Comparison of ENCODE assay signal across 10 mouse cellular contexts in the genomic region with DNA sequence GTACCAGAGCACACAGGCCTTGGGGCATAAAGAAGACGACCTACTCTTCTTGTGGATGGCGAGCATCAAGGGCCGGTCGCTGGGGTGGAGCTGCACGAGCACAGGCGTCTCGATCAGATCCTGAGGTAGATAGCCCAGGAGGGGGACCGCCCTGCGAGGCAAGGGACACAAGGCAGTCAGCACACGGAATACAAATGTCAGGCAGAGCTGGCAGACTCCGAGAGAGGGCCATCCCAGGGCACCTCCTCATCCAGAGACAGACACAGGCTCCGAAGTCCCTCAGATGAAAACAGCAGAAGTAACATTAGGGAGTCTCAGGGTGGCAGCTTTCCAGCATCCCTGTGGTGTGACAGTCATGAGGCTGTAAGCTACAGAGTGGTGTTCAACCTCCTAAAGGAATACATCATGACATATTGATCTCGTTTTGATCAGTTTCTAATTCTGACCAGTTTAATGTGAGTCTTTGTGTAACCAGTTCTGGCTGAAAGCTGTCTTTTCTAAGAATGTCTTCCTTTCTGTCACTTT. TPM values are rescaled to one million over a fixed set of nuclear protein-coding genes. Genes with fewer than 3 reads are reported as not detected.
DNase-seq lines count a peak whose midpoint lies in the region; ATAC-seq and TF ChIP-seq lines count a peak whose summit lies in the region.
"Had no signal": no experiment of that assay in that cellular context is flagged by ENCODE, and none has a peak within 500 bp of the region (broad histone marks: within the 10 kb centered on the region; RNA-seq: fewer than 3 reads in every experiment).

No protein-coding gene starts in this region.

- no peak for TF ChIP-seq CTCF in layer of hippocampus, adult 2 months (conservative IDR thresholded peaks at IDR 0.05)
- TF ChIP-seq CTCF in intestine, postnatal 0 days (IDR thresholded peaks at IDR 0.05; ENCODE audit: low read depth): no peak

- no peak overlapping the region for H3K9ac ChIP-seq in forebrain, embryonic 15.5 days (replicated peaks)
- 0 out of 2 replicates have a peak overlapping the region, but pooled peaks have one; percentile 17 for H3K9ac ChIP-seq in intestine, postnatal 0 days (ENCODE audit: low read depth, low read length)
- H3K9ac ChIP-seq: hindbrain, embryonic 13.5 days had no signal

- H3K9me3 ChIP-seq in forebrain, embryonic 10.5 days: no peaks in the 10 kb centered on the region
- H3K9me3 ChIP-seq in forebrain, embryonic 15.5 days: no peaks in the 10 kb centered on the region
- H3K9me3 ChIP-seq in intestine, postnatal 0 days (ENCODE audit: control insufficient read depth): no peaks in the 10 kb centered on the region
- H3K9me3 ChIP-seq: hindbrain, embryonic 13.5 days had no signal

- H3K27ac ChIP-seq in forebrain, embryonic 10.5 days: peak overlapping the region; percentile 11; the same call in 1 of the 2 replicates
- H3K27ac ChIP-seq in forebrain, embryonic 15.5 days (replicated peaks): no peak overlapping the region
- H3K27ac ChIP-seq in layer of hippocampus, adult 2 months: peak overlapping the region; percentile 80
- peak overlapping the region; percentile 67 for H3K27ac ChIP-seq in intestine, postnatal 0 days (ENCODE audit: low read depth, low read length)

- H3K4me1 ChIP-seq in forebrain, embryonic 10.5 days: no peaks in the 10 kb centered on the region
- H3K4me1 ChIP-seq in forebrain, embryonic 15.5 days: peaks cover 12% of the 10 kb centered on the region
- H3K4me1 ChIP-seq in intestine, postnatal 0 days (replicated peaks; ENCODE audit: control insufficient read depth, insufficient read depth, low read length): no peaks in the 10 kb centered on the region

- H3K4me2 ChIP-seq in forebrain, embryonic 15.5 days (replicated peaks): no peak overlapping the region
- H3K4me2 ChIP-seq in intestine, postnatal 0 days (replicated peaks; ENCODE audit: low read depth): no peak overlapping the region
- H3K4me2 ChIP-seq: hindbrain, embryonic 13.5 days had no signal

- no peaks in the 10 kb centered on the region for H3K36me3 ChIP-seq in forebrain, embryonic 10.5 days (replicated peaks)
- H3K36me3 ChIP-seq in forebrain, embryonic 15.5 days: peaks cover 23% of the 10 kb centered on the region; the same call in 1 of the 2 replicates
- H3K36me3 ChIP-seq in intestine, postnatal 0 days (ENCODE audit: control insufficient read depth, insufficient read depth): peaks cover 88% of the 10 kb centered on the region

- H3K4me3 ChIP-seq in forebrain, embryonic 10.5 days: no peak overlapping the region
- H3K4me3 ChIP-seq in forebrain, embryonic 15.5 days: no peak overlapping the region
- no peak overlapping the region for H3K4me3 ChIP-seq in layer of hippocampus, adult 2 months
- no peak overlapping the region for H3K4me3 ChIP-seq in intestine, postnatal 0 days (ENCODE audit: low read depth, low read length)
- H3K4me3 ChIP-seq: hindbrain, embryonic 13.5 days had no signal

- DNase-seq in forebrain, embryonic 10.5 days (ENCODE audit: extremely low spot score, low spot score): no peak
- DNase-seq in layer of hippocampus, adult 2 months (ENCODE audit: low spot score in 2 of 2): no peak
- no peak for DNase-seq in layer of hippocampus, adult 18-20 months (ENCODE audit: low spot score in 2 of 2)
- DNase-seq in cerebellum, postnatal 10 days: peak; percentile 50 to 55
- no peak for DNase-seq in thymus, postnatal 14 days
- no peak for DNase-seq in MN1 (ENCODE audit: low spot score)

- no peak for ATAC-seq in forebrain, embryonic 15.5 days (replicated peaks)
- no peak for ATAC-seq in intestine, postnatal 0 days
- ATAC-seq: forebrain, embryonic 16.5 days had no signal

- 87% methylated on average over 13 of the region's 13 CpGs for WGBS in forebrain, embryonic 10.5 days
- WGBS in forebrain, embryonic 15.5 days: 79% methylated on average over 13 of the region's 13 CpGs
- WGBS in intestine, postnatal 0 days: 85% methylated on average over 13 of the region's 13 CpGs

- H3K27me3 ChIP-seq in forebrain, embryonic 10.5 days (ENCODE audit: poor library complexity, severe bottlenecking): no peaks in the 10 kb centered on the region
- no peaks in the 10 kb centered on the region for H3K27me3 ChIP-seq in forebrain, embryonic 15.5 days
- H3K27me3 ChIP-seq in intestine, postnatal 0 days (replicated peaks; ENCODE audit: control insufficient read depth, insufficient read depth, low read length): no peaks in the 10 kb centered on the region
- H3K27me3 ChIP-seq: hindbrain, embryonic 13.5 days had no signal

RNA-seq across cellular contexts. Expression of a gene that starts 21.8 kb away (rescaled TPM):
- polyA plus RNA-seq in forebrain, embryonic 10.5 days (2016; fragmentation: Nextera tagmentation; extraction: Ambion mirVana): 156 and 177 TPM in 2 replicates
- 260 and 267 TPM in 2 replicates for polyA plus RNA-seq in forebrain, embryonic 15.5 days (2015; fragmentation: Nextera tagmentation; extraction: Ambion mirVana)
- 10 to 100 TPM; 15.4 to 15.7 TPM for total RNA-seq in layer of hippocampus, adult 2 months (2021)
- 10 to 100 TPM; 13.1 to 16.4 TPM for total RNA-seq in layer of hippocampus, adult 18-20 months (2021)
- polyA plus RNA-seq in intestine, postnatal 0 days (2015; fragmentation: Nextera tagmentation; extraction: Ambion mirVana): 84.1 and 84.8 TPM in 2 replicates

RNA-seq across cellular contexts. Expression of a gene that starts 23.5 kb away (rescaled TPM):
- polyA plus RNA-seq in forebrain, embryonic 10.5 days (2016; fragmentation: Nextera tagmentation; extraction: Ambion mirVana): 1.3 and 1.6 TPM in 2 replicates
- polyA plus RNA-seq in forebrain, embryonic 15.5 days (2015; fragmentation: Nextera tagmentation; extraction: Ambion mirVana): 4.5 and 5.4 TPM in 2 replicates
- 10 to 100 TPM; 21.2 to 27.5 TPM for total RNA-seq in layer of hippocampus, adult 2 months (2021)
- 10 to 100 TPM; 32.2 to 35.2 TPM for total RNA-seq in layer of hippocampus, adult 18-20 months (2021)
- 7.2 and 7.9 TPM in 2 replicates for polyA plus RNA-seq in intestine, postnatal 0 days (2015; fragmentation: Nextera tagmentation; extraction: Ambion mirVana)

RNA-seq across cellular contexts. Expression of a gene that starts 37.1 kb away (rescaled TPM):
- polyA plus RNA-seq in forebrain, embryonic 10.5 days (2016; fragmentation: Nextera tagmentation; extraction: Ambion mirVana): 168 and 176 TPM in 2 replicates
- 167 and 177 TPM in 2 replicates for polyA plus RNA-seq in forebrain, embryonic 15.5 days (2015; fragmentation: Nextera tagmentation; extraction: Ambion mirVana)
- 10 to 100 TPM; 66.6 to 67.9 TPM for total RNA-seq in layer of hippocampus, adult 2 months (2021)
- total RNA-seq in layer of hippocampus, adult 18-20 months (2021): 10 to 100 TPM; 62.3 to 63.0 TPM
- polyA plus RNA-seq in intestine, postnatal 0 days (2015; fragmentation: Nextera tagmentation; extraction: Ambion mirVana): 51.2 TPM in 2 replicates

RNA-seq across cellular contexts. Expression of a gene that starts 58.8 kb away (rescaled TPM):
- 13.1 and 13.9 TPM in 2 replicates for polyA plus RNA-seq in forebrain, embryonic 10.5 days (2016; fragmentation: Nextera tagmentation; extraction: Ambion mirVana)
- 9.5 and 10.6 TPM in 2 replicates for polyA plus RNA-seq in forebrain, embryonic 15.5 days (2015; fragmentation: Nextera tagmentation; extraction: Ambion mirVana)
- 10 to 100 TPM; 11.0 to 13.6 TPM for total RNA-seq in layer of hippocampus, adult 2 months (2021)
- total RNA-seq in layer of hippocampus, adult 18-20 months (2021): 10 to 100 TPM; 14.3 to 14.6 TPM
- polyA plus RNA-seq in intestine, postnatal 0 days (2015; fragmentation: Nextera tagmentation; extraction: Ambion mirVana): 3.3 and 3.7 TPM in 2 replicates

Comparison
In these comparisons a context has a peak if more than half of its experiments do, and no peak if none do; other contexts are left out.
1. DNase-seq: peak in cerebellum, postnatal 10 days (2 of 2); none in forebrain, embryonic 10.5 days (single experiment), layer of hippocampus, adult 2 months (0 of 2), layer of hippocampus, adult 18-20 months (0 of 2), thymus, postnatal 14 days (single experiment) and MN1 (single experiment).